Mouse (Mus musculus): Measurements from ENCODE around the gene Ppp1r13b. TPM values are rescaled to one million over a fixed set of nuclear protein-coding genes. Genes with fewer than 3 reads are reported as not detected.

Ppp1r13b gene
- polyA plus RNA-seq, 1 experiment from 2014 or later, result 3.6 TPM

DNA sequence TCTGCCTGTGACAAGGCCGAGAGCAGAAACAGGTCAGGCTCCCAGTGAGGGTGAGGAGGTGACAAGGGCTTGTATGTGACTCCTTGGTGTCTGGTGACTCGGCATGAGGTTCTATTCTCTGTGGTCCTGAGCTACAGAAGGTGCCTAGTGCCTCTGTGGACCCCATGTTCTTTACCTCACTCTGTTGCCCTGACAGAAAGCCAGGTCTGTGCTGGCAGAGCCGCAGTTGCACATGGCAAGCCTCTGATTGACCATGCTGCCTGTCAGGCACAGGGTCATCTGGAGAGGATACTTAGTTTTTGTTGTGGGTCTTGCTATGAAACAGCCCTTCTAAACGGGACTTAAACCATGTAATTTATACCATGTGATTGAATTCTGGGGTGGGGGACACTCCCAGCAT lies 86.0 kb downstream of the Ppp1r13b start:
- Histone ChIP-seq H3K4me3 (replicated peaks) (no peak overlapping the region), H3K9me3 (replicated peaks) (no peaks in the 10 kb centered on the region), H3K9ac (no peak overlapping the region), H3K4me2 (no peak overlapping the region), H3K27me3 (no peaks in the 10 kb centered on the region), H3K36me3 (replicated peaks) (peaks cover 71% of the 10 kb centered on the region), H3K27ac (replicated peaks) (no peak overlapping the region; the same call in 1 of the 2 replicates), H3K4me1 (replicated peaks) (peaks cover 61% of the 10 kb centered on the region)
- WGBS (ENCODE audit: insufficient replicate concordance), result 79% methylated on average over 4 of the region's 4 CpGs
- ATAC-seq (ENCODE audit: insufficient read depth), result no peak

DNA sequence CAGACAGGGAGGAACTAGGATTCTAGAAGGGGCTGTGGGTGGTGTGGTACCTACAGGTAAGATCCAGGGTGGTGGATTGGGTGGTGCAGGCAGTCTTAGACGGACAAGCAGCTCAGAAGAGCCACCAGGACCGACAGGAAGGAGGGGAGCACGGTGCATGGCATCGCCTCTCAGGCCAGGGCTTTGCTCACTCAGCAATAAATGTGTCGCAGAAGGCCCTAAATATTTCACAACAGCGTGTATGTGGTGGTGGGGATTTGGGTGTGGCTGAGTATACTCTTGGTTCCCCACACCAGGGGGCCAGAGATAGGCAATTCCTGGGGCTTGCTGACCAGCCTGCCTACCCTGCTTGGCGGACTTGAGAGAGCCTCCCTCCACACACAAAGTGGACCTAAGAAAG lies 87.2 kb downstream of the Ppp1r13b start:
- H3K4me2 ChIP-seq, result no peak overlapping the region
- H3K27me3 ChIP-seq, result no peaks in the 10 kb centered on the region
- no peak for ATAC-seq (ENCODE audit: insufficient read depth)
- 62% methylated on average over 7 of the region's 7 CpGs for WGBS (ENCODE audit: insufficient replicate concordance)
- H3K4me3 ChIP-seq (replicated peaks), result no peak overlapping the region
- no peak overlapping the region for H3K27ac ChIP-seq (replicated peaks)
- H3K9ac ChIP-seq, result no peak overlapping the region
- peaks cover 73% of the 10 kb centered on the region for H3K4me1 ChIP-seq (replicated peaks)
- H3K36me3 ChIP-seq (replicated peaks), result peaks cover 58% of the 10 kb centered on the region
- no peaks in the 10 kb centered on the region for H3K9me3 ChIP-seq (replicated peaks)

DNA sequence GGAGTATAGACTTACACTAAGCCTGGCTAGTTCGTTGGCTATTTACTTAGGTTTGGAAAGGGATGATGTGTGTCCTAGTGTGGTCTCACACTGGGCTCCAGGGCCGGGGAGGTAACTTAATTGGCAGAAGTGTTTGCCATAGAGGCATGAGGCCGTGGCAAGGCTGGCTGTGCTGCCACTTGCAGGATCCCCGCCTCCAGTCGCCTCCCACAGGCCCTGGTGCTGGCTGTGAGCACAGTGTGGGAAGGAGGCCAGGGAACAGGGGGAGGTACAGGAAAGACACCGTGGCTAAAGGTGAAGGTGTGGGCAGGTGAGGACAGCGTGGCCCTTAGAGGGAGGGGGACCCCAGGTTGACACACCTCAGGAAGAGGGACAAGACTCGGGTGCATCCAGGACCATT lies 88.0 kb downstream of the Ppp1r13b start:
- H3K27ac ChIP-seq (replicated peaks), result no peak overlapping the region
- WGBS (ENCODE audit: insufficient replicate concordance), result 74% methylated on average over 8 of the region's 8 CpGs
- peaks cover 81% of the 10 kb centered on the region for H3K4me1 ChIP-seq (replicated peaks)
- peaks cover 51% of the 10 kb centered on the region for H3K36me3 ChIP-seq (replicated peaks)
- no peak overlapping the region for H3K9ac ChIP-seq
- ATAC-seq (ENCODE audit: insufficient read depth), result no peak
- H3K27me3 ChIP-seq, result no peaks in the 10 kb centered on the region
- H3K4me2 ChIP-seq, result no peak overlapping the region
- no peaks in the 10 kb centered on the region for H3K9me3 ChIP-seq (replicated peaks)
- no peak overlapping the region for H3K4me3 ChIP-seq (replicated peaks)

DNA sequence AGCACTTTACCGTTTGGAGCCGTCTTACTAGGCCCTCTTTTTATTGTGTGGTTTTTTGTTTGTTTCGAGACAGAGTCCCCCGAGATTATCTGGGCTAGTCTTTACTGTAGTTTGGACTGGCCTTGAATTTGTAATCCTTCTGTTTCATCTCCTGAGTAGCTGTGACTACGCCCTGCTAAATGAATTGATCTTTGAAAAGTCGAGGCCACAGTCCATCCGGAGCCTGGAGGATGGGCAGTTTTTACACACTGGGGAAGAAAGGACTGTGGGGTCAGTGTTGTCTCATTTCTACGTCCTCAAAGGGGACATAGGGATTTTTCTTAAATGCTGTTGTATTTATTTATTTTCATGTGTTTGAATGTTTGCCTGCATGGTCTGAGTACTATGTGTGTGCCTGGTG lies 89.9 kb downstream of the Ppp1r13b start:
- Histone ChIP-seq H3K4me1 (replicated peaks) (peaks cover 91% of the 10 kb centered on the region), H3K9me3 (replicated peaks) (no peaks in the 10 kb centered on the region), H3K4me2 (peak overlapping the region; percentile 89), H3K27ac (replicated peaks) (peak overlapping the region; percentile 98), H3K9ac (no peak overlapping the region), H3K27me3 (no peaks in the 10 kb centered on the region), H3K36me3 (replicated peaks) (peaks cover 31% of the 10 kb centered on the region), H3K4me3 (replicated peaks) (no peak overlapping the region)
- no peak for ATAC-seq (ENCODE audit: insufficient read depth)
- 68% methylated on average over 8 of the region's 8 CpGs for WGBS (ENCODE audit: insufficient replicate concordance)

DNA sequence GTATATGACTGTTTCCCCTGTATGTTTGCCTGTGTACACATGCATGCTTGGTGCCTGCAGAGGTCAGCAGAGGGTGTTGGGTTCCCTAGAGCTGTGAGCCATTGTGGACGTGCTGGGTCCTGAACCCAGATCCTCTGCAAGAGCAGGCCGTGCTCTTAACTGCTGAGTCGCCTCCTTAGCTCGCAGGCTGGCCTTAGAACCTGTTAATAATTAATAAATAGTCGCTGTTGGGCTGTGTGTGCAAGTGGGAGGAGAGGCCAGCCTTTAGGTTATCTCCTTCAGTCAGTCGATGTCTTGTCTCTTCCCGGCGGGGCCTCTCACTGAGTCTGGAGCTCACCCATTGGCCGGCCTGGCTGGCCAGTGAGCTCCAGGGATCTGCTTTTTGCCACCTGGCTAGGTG lies 90.9 kb downstream of the Ppp1r13b start:
- peak overlapping the region; percentile 98 for H3K27ac ChIP-seq (replicated peaks)
- H3K4me3 ChIP-seq (replicated peaks), result peak overlapping the region; percentile 77
- H3K36me3 ChIP-seq (replicated peaks), result peaks cover 21% of the 10 kb centered on the region
- H3K9me3 ChIP-seq (replicated peaks), result no peaks in the 10 kb centered on the region
- ATAC-seq (ENCODE audit: insufficient read depth), result peak; percentile 10
- peaks cover 91% of the 10 kb centered on the region for H3K4me1 ChIP-seq (replicated peaks)
- no peaks in the 10 kb centered on the region for H3K27me3 ChIP-seq
- H3K4me2 ChIP-seq, result peak overlapping the region; percentile 89
- WGBS (ENCODE audit: insufficient replicate concordance), result 6% methylated on average over 9 of the region's 9 CpGs
- H3K9ac ChIP-seq, result peak overlapping the region; percentile 82; the same call in 1 of the 2 replicates

DNA sequence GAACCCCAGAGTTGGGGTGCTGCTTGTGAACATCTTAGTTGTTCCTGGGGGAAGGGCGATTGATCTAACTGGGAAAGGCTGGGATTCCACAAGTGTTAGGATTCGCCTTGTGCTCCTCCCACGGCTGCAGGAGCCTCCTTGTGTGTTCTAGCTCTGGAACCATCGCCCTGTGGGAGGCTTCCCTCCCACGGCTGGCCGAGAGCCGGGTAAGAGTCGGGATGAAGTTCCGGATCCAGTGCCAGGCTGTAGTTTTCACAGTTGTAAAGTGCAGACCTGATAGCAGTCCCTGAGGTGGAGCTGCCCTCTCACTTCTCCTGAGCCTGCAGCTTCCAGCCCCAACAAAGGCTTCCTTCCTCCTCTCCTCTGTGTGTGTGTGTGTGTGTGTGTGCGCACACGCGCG lies 91.4 kb downstream of the Ppp1r13b start:
- no peak for ATAC-seq (ENCODE audit: insufficient read depth)
- Histone ChIP-seq H3K27ac (replicated peaks) (peak overlapping the region; percentile 98), H3K9ac (peak overlapping the region; percentile 82), H3K4me3 (replicated peaks) (peak overlapping the region; percentile 77), H3K4me1 (replicated peaks) (peaks cover 91% of the 10 kb centered on the region), H3K4me2 (peak overlapping the region; percentile 89), H3K27me3 (no peaks in the 10 kb centered on the region), H3K36me3 (replicated peaks) (peaks cover 18% of the 10 kb centered on the region), H3K9me3 (replicated peaks) (no peaks in the 10 kb centered on the region)
- WGBS (ENCODE audit: insufficient replicate concordance), result 63% methylated on average over 13 of the region's 13 CpGs

DNA sequence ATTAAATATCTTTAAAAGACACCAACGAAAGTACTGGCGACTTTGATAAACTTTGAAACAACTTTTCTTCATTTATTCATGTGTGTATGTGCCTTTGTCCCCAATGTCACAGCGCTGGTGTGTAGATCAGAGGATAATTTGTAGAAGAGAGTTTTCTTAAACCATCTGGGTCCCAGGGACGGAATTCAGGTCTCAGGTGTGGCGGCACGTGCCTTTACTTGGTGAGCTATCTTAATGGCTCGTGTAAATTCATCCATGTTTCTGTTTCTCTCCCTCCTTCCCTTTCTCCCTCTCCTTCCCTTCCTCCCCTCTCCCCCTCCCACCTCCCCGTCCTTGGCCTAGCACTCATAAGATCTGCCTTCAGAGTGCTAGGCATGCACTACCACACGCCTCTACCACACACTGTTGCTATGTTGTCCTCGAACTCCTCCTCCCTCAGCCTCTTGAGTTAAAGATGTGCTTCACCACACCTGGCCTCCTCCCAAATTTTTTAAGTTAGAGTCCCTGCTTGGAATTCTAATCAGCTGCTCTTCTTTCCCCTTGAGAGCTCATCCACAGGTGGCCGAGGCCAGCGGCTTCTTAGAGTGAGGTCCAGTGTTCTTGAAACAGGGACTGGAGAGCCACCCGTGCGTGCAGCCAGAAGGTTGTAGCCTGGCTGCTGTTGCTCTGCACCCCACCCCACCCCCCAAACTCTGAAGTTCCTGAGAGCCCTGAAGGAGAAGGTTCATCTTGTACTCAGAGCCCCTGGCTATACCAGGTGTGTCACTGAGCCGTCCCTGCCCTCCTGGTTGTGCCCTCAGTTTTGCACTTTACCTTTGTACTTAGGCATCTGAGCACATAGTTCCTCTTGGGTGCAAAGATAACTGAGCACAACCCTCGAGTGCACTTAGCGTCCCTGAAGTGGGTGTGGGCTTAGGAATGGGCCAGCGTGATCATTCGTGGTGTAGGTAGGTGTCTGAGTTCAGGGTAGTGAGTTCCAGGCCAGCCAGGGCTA lies 92.8 kb downstream of the Ppp1r13b start:
- Histone ChIP-seq H3K9me3 (replicated peaks) (no peaks in the 10 kb centered on the region), H3K4me3 (replicated peaks) (peak overlapping the region; percentile 77), H3K27ac (replicated peaks) (peak overlapping the region; percentile 98), H3K4me2 (peak overlapping the region; percentile 89), H3K36me3 (replicated peaks) (peaks cover 14% of the 10 kb centered on the region; the same call in 1 of the 2 replicates), H3K27me3 (no peaks in the 10 kb centered on the region), H3K9ac (peak overlapping the region; percentile 82), H3K4me1 (replicated peaks) (peaks cover 89% of the 10 kb centered on the region)
- ATAC-seq (ENCODE audit: insufficient read depth), result no peak
- 11% methylated on average over 19 of the region's 19 CpGs for WGBS (ENCODE audit: insufficient replicate concordance)

DNA sequence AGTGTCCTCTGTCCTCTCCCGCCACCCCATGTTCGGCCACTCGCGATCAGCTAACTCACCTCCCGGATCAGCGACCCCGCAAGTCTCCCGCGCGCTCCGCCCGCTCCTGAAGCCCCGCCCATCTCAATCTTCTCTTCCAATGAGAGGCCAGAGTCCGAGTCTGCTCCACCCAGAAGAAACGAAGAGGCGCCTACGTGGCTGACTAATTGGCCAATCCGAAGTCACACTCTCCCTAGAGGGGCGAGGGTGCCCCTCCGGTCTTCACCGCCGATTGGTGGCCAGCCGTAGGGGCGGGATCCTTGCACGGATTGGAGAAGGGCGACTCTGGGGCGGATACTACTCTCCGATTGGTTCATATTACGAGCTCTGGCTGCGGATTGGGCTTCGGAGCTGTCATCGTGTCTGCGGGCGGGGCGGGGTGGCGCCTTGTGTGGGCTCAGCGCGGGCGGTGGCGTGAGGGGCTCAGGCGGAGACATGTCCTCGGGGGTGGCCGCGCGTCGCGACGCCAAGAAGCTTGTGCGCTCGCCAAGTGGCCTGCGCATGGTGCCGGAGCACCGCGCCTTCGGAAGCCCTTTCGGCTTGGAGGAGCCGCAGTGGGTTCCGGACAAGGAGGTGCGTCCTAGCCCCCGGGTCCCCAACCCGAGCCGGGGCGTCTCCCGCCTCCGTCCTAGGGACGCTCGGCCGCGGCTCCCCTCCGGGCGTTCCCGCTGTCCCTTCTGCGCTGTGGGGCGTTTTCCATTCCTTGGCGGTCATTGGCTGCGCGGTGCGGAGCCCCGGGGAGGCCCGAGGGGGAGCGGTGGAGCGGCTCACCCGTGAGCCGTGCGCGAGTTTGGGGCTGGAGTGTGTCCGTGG lies 93.9 kb downstream of the Ppp1r13b start, which contains the start of the genes Xrcc3 and Zfyve21:
Gene Xrcc3 (minus strand): TSS at position 108 of the 852 bp plus-strand sequence.
Gene Zfyve21 (plus strand): TSS at position 405 of the 852 bp plus-strand sequence.
- Histone ChIP-seq H3K4me1 (replicated peaks) (peaks cover 89% of the 10 kb centered on the region), H3K27ac (replicated peaks) (peak within 1 kb of the TSS; percentile 98), H3K36me3 (replicated peaks) (peaks cover 16% of the 10 kb centered on the region), H3K27me3 (no peaks in the 10 kb centered on the region), H3K9ac (peak within 1 kb of the TSS; percentile 82), H3K4me2 (peak within 1 kb of the TSS; percentile 89), H3K9me3 (replicated peaks) (no peaks in the 10 kb centered on the region), H3K4me3 (replicated peaks) (peak within 1 kb of the TSS; percentile 77)
- ATAC-seq (ENCODE audit: insufficient read depth), result peak; percentile 94
- under 1% methylated on average over 87 of the region's 87 CpGs for WGBS (ENCODE audit: insufficient replicate concordance)

DNA sequence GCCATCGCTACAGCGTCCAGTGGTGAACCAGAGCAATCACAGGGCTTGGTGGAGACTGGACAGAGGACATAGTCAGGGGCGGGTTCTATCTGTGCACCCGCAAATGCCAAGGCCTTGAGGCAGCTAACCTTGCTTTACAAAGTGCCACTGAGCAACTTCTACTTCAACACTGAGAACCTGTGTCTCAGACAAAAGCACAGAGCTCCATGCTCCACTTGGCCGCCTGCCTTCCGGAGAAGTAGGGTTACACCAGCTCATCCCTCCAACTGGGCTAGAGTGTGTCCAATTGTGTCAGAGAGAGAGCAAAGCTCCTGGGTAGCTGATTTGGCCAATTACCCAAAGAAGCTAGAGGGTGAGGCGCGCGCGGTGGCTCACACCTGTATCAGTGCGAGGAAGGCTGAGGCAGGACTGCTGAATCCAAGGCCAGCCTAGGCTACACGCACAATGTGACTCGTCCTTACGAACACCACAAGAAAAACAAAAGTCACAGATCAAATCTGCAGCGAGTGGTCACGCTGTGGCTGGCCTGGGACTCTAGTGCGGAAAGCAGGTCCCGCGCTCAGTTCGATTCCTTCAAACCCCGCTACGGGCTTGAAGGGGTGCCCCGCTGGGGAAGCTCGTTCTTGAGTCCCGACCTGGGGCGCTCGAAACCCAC lies 94.7 kb downstream of the Ppp1r13b start:
- Histone ChIP-seq H3K4me2 (peak overlapping the region; percentile 73), H3K4me1 (replicated peaks) (peaks cover 86% of the 10 kb centered on the region)
- ATAC-seq (ENCODE audit: insufficient read depth), result no peak

DNA sequence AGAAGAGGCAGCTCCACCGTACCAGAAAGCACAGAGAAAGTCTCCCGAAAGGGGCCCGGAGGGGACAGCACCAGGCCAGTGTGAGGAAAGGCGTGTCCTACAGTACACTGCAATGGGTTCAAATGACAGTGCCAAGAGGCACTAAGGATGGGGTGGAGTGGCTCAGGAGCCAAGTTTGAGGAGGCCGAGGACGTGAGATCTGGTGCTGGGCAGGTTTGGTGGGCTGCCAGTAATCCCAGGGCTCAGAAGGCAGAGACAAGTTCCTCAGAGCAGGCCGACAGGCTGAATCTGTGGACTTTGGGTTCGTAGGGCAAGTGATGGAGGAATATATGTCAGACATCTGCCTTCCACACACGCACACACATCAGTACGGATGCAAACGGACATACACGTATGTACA lies 95.3 kb downstream of the Ppp1r13b start:
- Histone ChIP-seq H3K27me3 (no peaks in the 10 kb centered on the region), H3K4me1 (replicated peaks) (peaks cover 80% of the 10 kb centered on the region), H3K4me3 (replicated peaks) (peak overlapping the region; percentile 77), H3K9me3 (replicated peaks) (no peaks in the 10 kb centered on the region), H3K4me2 (peak overlapping the region; percentile 73), H3K27ac (replicated peaks) (peak overlapping the region; percentile 64; the same call in 1 of the 2 replicates), H3K9ac (peak overlapping the region; percentile 71), H3K36me3 (replicated peaks) (peaks cover 21% of the 10 kb centered on the region)
- no peak for ATAC-seq (ENCODE audit: insufficient read depth)
- WGBS (ENCODE audit: insufficient replicate concordance), result 70% methylated on average over 12 of the region's 12 CpGs

More for the DNA sequence above, 94.7 kb downstream of the Ppp1r13b start:
- Histone ChIP-seq H3K9ac (peak overlapping the region; percentile 71), H3K27me3 (no peaks in the 10 kb centered on the region), H3K36me3 (replicated peaks) (peaks cover 19% of the 10 kb centered on the region), H3K4me3 (replicated peaks) (peak overlapping the region; percentile 77), H3K27ac (replicated peaks) (peak overlapping the region; percentile 64), H3K9me3 (replicated peaks) (no peaks in the 10 kb centered on the region)
- WGBS (ENCODE audit: insufficient replicate concordance), result 4% methylated on average over 27 of the region's 27 CpGs
